Mouse (Mus musculus): ENCODE measurements around the gene Defb9. TPM values are rescaled to one million over a fixed set of nuclear protein-coding genes. Genes with fewer than 3 reads are reported as not detected.
"Not testable (repeated sequence)": the region's sequence is repeated elsewhere in the genome, so short reads cannot be mapped to it uniquely, and the experiment has no call there.

Defb9 gene
- not detected in 2 replicates for polyA plus RNA-seq (2012; ENCODE audit: insufficient read depth, insufficient read length, missing spikeins)

GRCm38 (mm10) chr8:21885321-21885720, at the start of gene Defb9:
TSS of gene Defb9 (minus strand) at chr8:21885421.
- not testable (repeated sequence) for H3K4me3 ChIP-seq (ENCODE audit: insufficient read depth, low read length); H3K27ac ChIP-seq (ENCODE audit: insufficient read depth, low read depth, low read length); H3K4me1 ChIP-seq (ENCODE audit: control insufficient read depth, insufficient read depth, low read length)

- H3K4me1 ChIP-seq (ENCODE audit: control insufficient read depth, insufficient read depth, low read length) = no peaks in the 10 kb centered on the region
- TF ChIP-seq CTCF (IDR thresholded peaks at IDR 0.05; ENCODE audit: low read depth, low read length) = no peak
- H3K27ac ChIP-seq (ENCODE audit: insufficient read depth, low read depth, low read length) = no peak within 1 kb of the TSS
- no peak within 1 kb of the TSS for H3K4me3 ChIP-seq (ENCODE audit: insufficient read depth, low read length)
Observed at GRCm38 (mm10) chr8:21932610-21933009, 47.4 kb upstream of the Defb9 start, which contains the start of gene Defb15. TSS of gene Defb15 (minus strand) at chr8:21932710.

- not testable (repeated sequence) for H3K4me3 ChIP-seq (ENCODE audit: insufficient read depth, low read length); H3K4me1 ChIP-seq (ENCODE audit: control insufficient read depth, insufficient read depth, low read length); H3K27ac ChIP-seq (ENCODE audit: insufficient read depth, low read depth, low read length)
Observed at GRCm38 (mm10) chr8:21930754-21931153, 45.5 kb upstream of the Defb9 start.

GRCm38 (mm10) chr8:21915625-21916024, 30.4 kb upstream of the Defb9 start:
- H3K4me1 ChIP-seq (ENCODE audit: control insufficient read depth, insufficient read depth, low read length) = no peaks in the 10 kb centered on the region
- H3K4me3 ChIP-seq (ENCODE audit: insufficient read depth, low read length) = no peak overlapping the region
- TF ChIP-seq CTCF (IDR thresholded peaks at IDR 0.05; ENCODE audit: low read depth, low read length) (no peak), POLR2A (IDR thresholded peaks at IDR 0.05; ENCODE audit: borderline replicate concordance, low read depth, low read length) (no peak)
- no peak overlapping the region for H3K27ac ChIP-seq (ENCODE audit: insufficient read depth, low read depth, low read length)

- TF ChIP-seq POLR2A (IDR thresholded peaks at IDR 0.05; ENCODE audit: borderline replicate concordance, low read depth, low read length) = no peak
- no peak for TF ChIP-seq CTCF (IDR thresholded peaks at IDR 0.05; ENCODE audit: low read depth, low read length)
- no peak overlapping the region for H3K27ac ChIP-seq (ENCODE audit: insufficient read depth, low read depth, low read length)
- no peaks in the 10 kb centered on the region for H3K4me1 ChIP-seq (ENCODE audit: control insufficient read depth, insufficient read depth, low read length)
- no peak overlapping the region for H3K4me3 ChIP-seq (ENCODE audit: insufficient read depth, low read length)
Observed at GRCm38 (mm10) chr8:21912554-21912953, 27.3 kb upstream of the Defb9 start.

GRCm38 (mm10) chr8:21911931-21912330, 26.7 kb upstream of the Defb9 start:
- TF ChIP-seq CTCF (IDR thresholded peaks at IDR 0.05; ENCODE audit: low read depth, low read length) (no peak), POLR2A (IDR thresholded peaks at IDR 0.05; ENCODE audit: borderline replicate concordance, low read depth, low read length) (no peak)
- Histone ChIP-seq H3K27ac (ENCODE audit: insufficient read depth, low read depth, low read length) (no peak overlapping the region), H3K4me1 (ENCODE audit: control insufficient read depth, insufficient read depth, low read length) (no peaks in the 10 kb centered on the region), H3K4me3 (ENCODE audit: insufficient read depth, low read length) (no peak overlapping the region)

DNA sequence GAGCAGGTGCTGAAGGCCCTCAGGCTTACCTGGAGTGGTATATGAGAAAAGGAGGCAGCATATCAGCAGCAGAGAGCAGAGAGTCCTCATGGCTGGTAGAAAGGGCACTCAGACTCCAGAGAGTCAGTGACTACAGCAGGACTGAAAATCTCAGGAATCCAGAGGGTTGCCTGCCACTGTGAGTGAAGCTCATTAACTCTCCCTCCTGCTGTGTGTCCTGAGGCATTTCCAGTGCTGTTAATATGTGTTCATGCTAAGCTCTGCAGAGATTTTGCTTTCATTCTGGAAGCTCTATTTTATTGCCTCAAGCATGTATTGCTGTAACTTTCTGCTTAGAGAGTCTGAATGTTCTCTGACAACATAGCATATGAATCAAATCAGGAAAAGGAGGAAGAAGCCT, 21.1 kb upstream of the Defb9 start, which contains the start of gene Defb11:
Defb11 (minus strand) TSS at position 123 of the 400 bp plus-strand sequence.
- not testable (repeated sequence) for H3K27ac ChIP-seq (ENCODE audit: insufficient read depth, low read depth, low read length); H3K4me3 ChIP-seq (ENCODE audit: insufficient read depth, low read length); H3K4me1 ChIP-seq (ENCODE audit: control insufficient read depth, insufficient read depth, low read length)

DNA sequence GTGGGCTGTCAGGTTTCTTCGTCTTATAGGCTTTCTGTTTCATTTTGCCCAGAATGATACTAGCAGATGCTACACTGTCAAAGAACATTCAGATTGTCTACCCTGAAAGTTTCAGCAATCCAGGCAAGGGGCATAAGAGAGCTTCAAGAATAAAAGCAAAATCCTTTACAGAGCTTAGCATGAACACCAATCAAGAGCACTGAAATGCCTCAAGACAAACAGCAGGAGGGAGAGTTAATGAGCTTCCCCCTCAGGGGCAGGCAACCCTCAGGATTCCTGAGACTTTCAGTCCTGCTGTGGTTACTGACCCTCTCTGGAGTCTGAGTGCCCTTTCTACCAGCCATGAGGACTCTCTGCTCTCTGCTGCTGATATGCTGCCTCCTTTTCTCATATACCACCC, 26.6 kb downstream of the Defb9 start, which contains the start of gene Defb10:
Defb10 (plus strand) TSS at position 316 of the 400 bp plus-strand sequence.
- not testable (repeated sequence) for H3K4me3 ChIP-seq (ENCODE audit: insufficient read depth, low read length); H3K27ac ChIP-seq (ENCODE audit: insufficient read depth, low read depth, low read length); H3K4me1 ChIP-seq (ENCODE audit: control insufficient read depth, insufficient read depth, low read length)

Other genes starting within 250 kb of the Defb9 start
- not detected in 2 replicates for gene Defa17, start 229.6 kb downstream of the Defb9 start, polyA plus RNA-seq (2012; ENCODE audit: insufficient read depth, insufficient read length, missing spikeins)
- not detected in 2 replicates for gene Defa34, start 219.6 kb downstream of the Defb9 start, polyA plus RNA-seq (2012; ENCODE audit: insufficient read depth, insufficient read length, missing spikeins)
- not detected in 2 replicates for gene AY761184, start 181.8 kb downstream of the Defb9 start, polyA plus RNA-seq (2012; ENCODE audit: insufficient read depth, insufficient read length, missing spikeins)
- not detected in 2 replicates for gene Defa24, start 150.9 kb downstream of the Defb9 start, polyA plus RNA-seq (2012; ENCODE audit: insufficient read depth, insufficient read length, missing spikeins)
- gene Defb50, start 61.9 kb downstream of the Defb9 start, polyA plus RNA-seq (2012; ENCODE audit: insufficient read depth, insufficient read length, missing spikeins) = not detected in 2 replicates
- gene Defb2, start 45.5 kb downstream of the Defb9 start, polyA plus RNA-seq (2012; ENCODE audit: insufficient read depth, insufficient read length, missing spikeins) = not detected in 2 replicates
- not detected in 2 replicates for gene Defb10, start 26.5 kb downstream of the Defb9 start, polyA plus RNA-seq (2012; ENCODE audit: insufficient read depth, insufficient read length, missing spikeins)
- gene Defb11, start 21.0 kb upstream of the Defb9 start, polyA plus RNA-seq (2012; ENCODE audit: insufficient read depth, insufficient read length, missing spikeins) = not detected in 2 replicates
- not detected in 2 replicates for gene Defb15, start 47.3 kb upstream of the Defb9 start, polyA plus RNA-seq (2012; ENCODE audit: insufficient read depth, insufficient read length, missing spikeins)
- gene Defb35, start 52.9 kb upstream of the Defb9 start, polyA plus RNA-seq (2012; ENCODE audit: insufficient read depth, insufficient read length, missing spikeins) = not detected in 2 replicates
- gene Defb13, start 61.3 kb upstream of the Defb9 start, polyA plus RNA-seq (2012; ENCODE audit: insufficient read depth, insufficient read length, missing spikeins) = not detected in 2 replicates
- gene Fam90a1a, start 73.3 kb upstream of the Defb9 start, polyA plus RNA-seq (2012; ENCODE audit: insufficient read depth, insufficient read length, missing spikeins) = not detected in 2 replicates
- not detected in 2 replicates for gene Ccdc70, start 84.4 kb upstream of the Defb9 start, polyA plus RNA-seq (2012; ENCODE audit: insufficient read depth, insufficient read length, missing spikeins)
- gene Atp7b, start 174.9 kb upstream of the Defb9 start, polyA plus RNA-seq (2012; ENCODE audit: insufficient read depth, insufficient read length, missing spikeins) = 0.12 TPM in 1 of 2 replicates, not detected in the other
- gene Alg11, start 175.3 kb upstream of the Defb9 start, polyA plus RNA-seq (2012; ENCODE audit: insufficient read depth, insufficient read length, missing spikeins) = 7.7 and 9.3 TPM in 2 replicates
- not detected in 2 replicates for gene Nek5, start 239.6 kb upstream of the Defb9 start, polyA plus RNA-seq (2012; ENCODE audit: insufficient read depth, insufficient read length, missing spikeins)

Measured in bone marrow macrophage, adult 2 months (primary cell).